Mouse (Mus musculus) right cerebral cortex, adult 18-20 months (tissue): ENCODE measurements at regions not wholly inside any gene's neighbourhood (a gene's known extent, or its start where the extent isn't known, plus 50 kb on each side); places are given as distances from the start of the nearest gene placed in this dataset.

Experiments used
- DNase-seq: peaks from one replicate; pipeline ENCODE4 v3.0.0; 2022; ENCODE audit warnings: mixed read lengths

- DNase-seq = no peak
Observed at GRCm38 (mm10) chr8:6813816-6814215, 1708.7 kb upstream of the Slc10a2 start.

GRCm38 (mm10) chr8:6807116-6807515, 1702.0 kb upstream of the Slc10a2 start:
- no peak for DNase-seq

GRCm38 (mm10) chr8:6803199-6803598, 1698.0 kb upstream of the Slc10a2 start:
- no peak for DNase-seq

- no peak for DNase-seq
Observed at GRCm38 (mm10) chr8:6801076-6801475, 1695.9 kb upstream of the Slc10a2 start.

DNA sequence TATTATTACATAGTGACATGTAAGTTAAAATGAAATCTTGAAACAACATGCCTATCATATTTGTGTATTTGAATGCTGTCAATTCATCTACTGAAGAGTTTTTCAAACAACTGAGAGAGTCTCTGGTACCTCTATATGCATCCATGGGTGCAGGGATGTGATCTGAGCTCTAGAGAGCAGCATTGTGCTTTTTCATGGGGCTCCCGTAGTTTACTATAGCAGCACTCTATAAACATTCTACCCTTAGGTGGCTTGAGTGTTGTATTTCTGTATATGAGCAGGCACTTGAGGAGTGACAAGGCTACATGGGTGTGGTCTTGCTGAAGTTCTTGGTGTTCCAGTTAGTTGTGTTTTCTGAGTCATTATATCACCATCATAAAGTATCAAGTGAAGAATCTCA, 1683.9 kb upstream of the Slc10a2 start:
- DNase-seq = no peak

- no peak for DNase-seq
Observed at GRCm38 (mm10) chr8:6780983-6781382, 1675.8 kb upstream of the Slc10a2 start.

DNA sequence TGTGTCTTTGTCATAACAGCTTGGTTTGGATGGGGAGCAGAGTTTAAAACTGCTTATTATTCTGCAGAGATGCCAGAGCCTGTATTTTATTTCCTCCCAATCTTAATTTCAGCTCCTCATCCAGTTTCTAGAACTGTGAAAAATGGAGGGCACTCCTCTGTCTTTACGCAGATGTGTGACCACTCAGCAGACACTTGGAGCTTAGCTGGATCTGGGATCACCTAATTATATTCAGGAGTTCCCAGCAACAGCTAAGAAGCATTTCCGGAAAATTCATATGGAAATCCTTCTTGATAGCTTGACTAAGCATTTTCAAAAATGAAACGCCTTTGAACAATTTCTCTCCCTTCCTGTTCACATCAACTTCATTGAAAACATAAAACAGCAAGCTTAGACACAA, 1670.0 kb upstream of the Slc10a2 start:
- DNase-seq = no peak

- no peak for DNase-seq
Observed at GRCm38 (mm10) chr8:6729571-6729970, 1624.4 kb upstream of the Slc10a2 start.

DNA sequence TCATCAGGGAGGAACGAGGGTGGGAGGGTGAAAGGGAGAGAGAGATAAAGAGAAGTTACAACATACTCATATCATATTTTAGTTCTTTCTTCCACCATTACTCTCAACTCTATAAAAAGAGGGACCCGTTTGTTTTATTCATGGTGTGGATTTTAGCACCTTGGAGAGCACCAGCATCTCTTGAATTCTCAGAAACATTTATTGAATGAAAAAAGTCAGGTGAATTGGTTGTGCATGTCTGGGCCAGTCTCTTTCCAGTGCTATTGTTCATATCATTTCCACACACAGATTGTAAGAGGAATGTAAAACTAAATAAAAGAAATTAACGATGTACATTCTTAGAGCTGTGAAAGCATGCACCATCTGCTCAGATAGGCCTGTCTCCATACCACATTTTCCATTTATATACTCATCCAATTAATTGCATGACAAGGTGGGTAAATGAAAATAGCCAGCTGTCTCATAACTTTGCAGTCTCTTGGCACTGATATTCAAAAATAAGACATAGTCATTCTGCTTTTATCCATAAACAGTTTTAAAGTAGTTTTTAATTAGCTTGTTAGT, 1603.8 kb upstream of the Slc10a2 start:
- peak; percentile 6 for DNase-seq

DNA sequence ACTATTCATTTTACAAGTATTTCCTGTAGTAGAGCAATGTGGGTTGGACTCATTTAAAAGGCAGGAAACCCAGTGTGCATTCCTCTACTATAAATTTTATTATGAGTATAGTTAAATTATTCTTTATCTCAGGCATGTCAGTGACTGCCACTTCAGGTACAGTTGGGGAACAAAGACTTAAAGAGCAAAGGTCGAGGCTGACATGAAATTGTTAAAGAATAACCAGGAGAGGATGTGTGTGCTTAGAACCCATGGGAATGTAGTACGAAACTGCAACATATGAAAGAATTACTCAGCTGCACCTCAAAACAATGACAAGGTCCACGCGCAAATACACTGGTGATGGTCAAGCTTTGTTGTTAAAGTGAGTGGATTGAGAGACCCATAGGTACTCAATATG, 1583.4 kb upstream of the Slc10a2 start:
- no peak for DNase-seq

GRCm38 (mm10) chr8:6658860-6659259, 1553.7 kb upstream of the Slc10a2 start:
- DNase-seq = no peak

DNA sequence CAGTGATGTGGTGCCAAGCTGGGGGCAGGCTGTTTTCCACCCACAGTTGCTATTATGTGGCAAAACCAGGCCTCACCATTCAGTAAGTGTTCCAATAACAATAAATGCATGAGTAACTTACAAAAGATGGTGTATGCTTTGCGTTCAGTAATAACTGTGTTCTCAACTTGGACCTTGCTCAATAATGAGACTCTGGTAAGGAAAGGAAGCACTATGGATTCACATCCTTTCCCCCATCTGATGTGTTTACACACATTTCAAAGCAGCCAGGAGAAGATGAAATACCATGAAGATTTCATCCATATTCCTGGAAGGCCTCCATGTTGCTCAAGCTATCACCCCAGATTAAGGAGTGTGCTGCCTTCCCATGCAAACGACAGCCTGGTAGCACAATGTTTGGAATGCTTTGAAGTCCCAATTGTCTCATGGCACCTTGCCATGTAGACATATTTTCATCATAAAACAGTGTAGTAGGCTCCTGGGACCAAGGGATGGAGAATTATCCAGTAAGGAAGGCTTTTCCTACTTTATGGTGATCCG, 1552.4 kb upstream of the Slc10a2 start:
- DNase-seq = no peak

DNA sequence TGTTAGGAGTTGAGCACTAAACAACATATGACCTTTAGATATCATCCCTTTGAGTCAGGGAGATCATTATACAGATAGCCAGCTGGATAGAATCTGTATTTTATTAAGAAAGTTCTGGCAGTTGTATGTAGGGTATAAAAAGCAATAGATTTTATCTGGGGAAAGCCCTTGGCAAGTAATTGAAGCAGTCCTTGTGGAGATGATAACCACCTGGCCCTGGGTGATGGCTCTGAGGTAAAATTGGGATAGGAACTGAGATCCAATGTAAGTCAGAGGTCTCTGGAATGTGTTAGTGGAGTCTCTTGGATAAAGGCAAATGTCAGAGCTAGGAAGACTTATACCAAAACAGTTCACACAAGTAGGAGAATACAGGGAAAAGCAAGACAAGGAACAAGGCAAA, 1547.0 kb upstream of the Slc10a2 start:
- DNase-seq = no peak

- no peak for DNase-seq
Observed at GRCm38 (mm10) chr8:6648083-6648482, 1542.9 kb upstream of the Slc10a2 start.

DNA sequence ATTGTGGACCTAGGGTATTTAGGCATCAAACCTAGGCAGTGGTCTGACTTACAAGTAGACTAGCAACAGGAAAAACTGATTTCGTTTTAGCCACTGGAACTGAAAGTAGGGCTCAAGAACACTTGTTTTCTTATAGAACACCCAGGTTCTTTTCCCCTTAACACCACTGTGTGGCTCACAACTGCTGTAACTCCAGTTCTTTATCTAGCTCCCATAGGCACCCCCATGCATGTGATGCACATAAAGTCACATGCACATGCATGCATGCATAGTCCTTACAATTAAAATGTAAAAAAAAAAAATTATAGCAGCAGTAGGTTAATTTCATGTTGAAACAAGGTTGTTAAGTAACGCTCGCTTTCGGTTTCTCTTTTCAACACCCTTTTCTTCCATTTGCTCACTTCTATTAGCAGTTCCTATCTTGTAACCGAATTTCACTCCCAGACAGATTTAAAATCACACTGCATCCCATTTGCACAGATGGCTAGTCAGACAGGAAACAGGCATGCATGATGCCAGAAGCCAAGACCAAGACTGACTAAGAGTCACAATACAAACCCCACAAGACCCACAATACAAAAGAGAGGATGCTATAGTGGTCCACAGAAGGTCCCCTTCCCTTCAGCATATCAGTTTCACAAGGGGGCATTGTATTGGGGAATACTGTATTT, 1540.3 kb upstream of the Slc10a2 start:
- peak; percentile 3 for DNase-seq

DNA sequence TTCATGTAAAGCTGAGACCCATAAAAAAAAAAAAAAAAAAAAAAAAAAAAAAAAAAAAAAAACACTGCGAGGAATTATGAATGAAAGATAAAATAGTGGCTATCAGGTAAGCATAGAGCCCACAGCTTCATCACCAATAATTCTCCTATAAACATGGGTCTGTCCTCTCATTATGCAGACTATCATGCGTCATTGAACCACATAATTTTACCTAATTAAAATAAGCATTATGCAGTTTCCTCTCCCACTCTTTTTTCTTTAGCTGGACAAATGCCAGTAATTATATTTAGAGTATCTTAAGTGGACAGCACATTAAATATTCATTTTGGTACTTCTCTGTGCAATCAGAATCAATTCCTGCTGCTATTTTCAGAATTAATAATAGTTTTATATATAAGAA, 1539.2 kb upstream of the Slc10a2 start:
- DNase-seq = no peak

DNA sequence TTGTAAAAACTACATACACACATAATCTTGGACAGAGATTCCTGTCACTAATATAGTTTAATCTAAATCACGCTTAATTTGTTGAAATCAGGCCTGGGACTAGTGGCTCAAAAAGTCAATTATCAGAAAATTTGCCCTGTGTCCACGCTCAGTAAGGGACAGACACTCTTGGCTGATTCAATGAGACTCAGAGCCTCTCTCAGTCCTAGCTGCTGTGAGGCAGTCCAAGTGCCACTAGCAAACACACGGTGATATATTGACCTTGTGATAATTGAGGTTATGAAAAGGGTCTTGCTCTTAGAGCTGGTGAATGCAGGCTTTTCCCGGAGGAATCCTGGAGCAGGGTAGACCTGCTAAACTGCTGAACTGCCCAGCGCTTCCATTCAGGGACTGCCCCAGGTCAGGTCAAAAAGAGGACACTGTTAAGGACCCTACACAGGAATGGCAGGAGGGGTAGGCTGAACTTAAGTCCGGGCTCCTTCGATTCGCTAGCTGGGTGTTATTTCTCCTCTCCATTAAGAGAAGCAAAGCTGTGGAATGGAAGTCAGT, 1521.9 kb upstream of the Slc10a2 start:
- no peak for DNase-seq

GRCm38 (mm10) chr8:6608891-6609290, 1503.7 kb upstream of the Slc10a2 start:
- DNase-seq = no peak

DNA sequence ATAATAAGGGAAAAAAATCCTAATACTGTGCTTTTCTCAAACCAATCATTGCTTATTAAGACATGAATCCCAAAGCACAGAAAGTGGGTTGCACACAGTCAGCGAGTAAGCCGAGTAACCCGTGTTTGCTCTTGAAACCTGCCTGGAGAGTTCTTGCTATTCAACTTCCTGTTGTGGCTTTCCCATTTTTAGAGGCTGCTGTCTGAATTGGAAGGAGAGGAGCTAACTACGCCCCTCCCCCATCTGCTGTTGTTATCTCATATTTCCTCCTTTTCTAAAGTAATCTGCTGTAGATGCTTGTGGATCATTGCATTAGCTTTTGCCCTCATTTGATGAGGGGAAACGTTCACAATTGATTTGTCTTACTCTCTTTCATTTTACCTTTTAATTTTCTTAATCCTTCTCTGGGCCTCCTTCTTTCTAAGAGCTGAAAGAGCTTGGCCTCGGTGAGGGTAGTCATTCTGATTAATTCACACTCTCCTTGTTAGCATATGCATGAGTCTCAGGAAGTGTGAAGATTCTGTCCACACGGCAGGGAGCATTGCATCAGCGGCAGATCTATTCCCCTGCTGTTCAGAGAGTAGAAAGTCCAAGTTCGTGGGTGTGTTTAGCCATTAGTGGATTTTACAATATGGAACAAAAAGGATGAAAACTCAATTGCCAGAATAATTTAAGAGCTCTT, 1501.8 kb upstream of the Slc10a2 start:
- DNase-seq = peak; percentile 57

- peak; percentile 9 for DNase-seq
Observed at GRCm38 (mm10) chr8:6604232-6604804, 1499.2 kb upstream of the Slc10a2 start.

- DNase-seq = no peak
Observed at GRCm38 (mm10) chr8:6590146-6590545, 1485.0 kb upstream of the Slc10a2 start.

- DNase-seq = no peak
Observed at GRCm38 (mm10) chr8:6583337-6584096, 1478.4 kb upstream of the Slc10a2 start.

DNA sequence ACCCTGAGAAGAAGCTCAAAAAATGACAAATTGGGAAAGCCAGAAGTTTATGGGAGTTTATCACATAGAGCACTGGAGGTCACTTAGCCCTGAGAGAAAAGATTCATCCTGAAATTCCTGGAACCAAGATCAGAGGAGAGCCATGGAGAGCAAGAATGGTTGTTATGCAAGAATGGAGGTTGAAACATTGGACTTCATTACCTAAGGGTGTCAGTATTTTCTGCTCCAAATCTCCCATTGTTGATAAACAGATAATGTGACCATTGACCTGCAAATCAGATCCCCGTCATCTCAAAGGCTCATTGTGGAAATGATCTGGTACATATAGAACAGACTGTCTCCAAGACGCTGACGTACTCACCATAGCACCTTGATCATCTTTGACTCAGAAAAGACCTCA, 1477.6 kb upstream of the Slc10a2 start:
- no peak for DNase-seq
